In genomic region chr9:123365353-123365752, GRCm38 (mm10) we compare ENCODE assay signal across 21 mouse cellular contexts. TPM values are rescaled to one million over a fixed set of nuclear protein-coding genes. Genes with fewer than 3 reads are reported as not detected.
DNase-seq lines count a peak whose midpoint lies in the region; ATAC-seq and TF ChIP-seq lines count a peak whose summit lies in the region.
"Had no signal": no experiment of that assay in that cellular context is flagged by ENCODE, and none has a peak within 500 bp of the region (broad histone marks: within the 10 kb centered on the region; RNA-seq: fewer than 3 reads in every experiment).

No protein-coding gene starts in this region.

- no peak overlapping the region for H3K9ac ChIP-seq in neural tube, embryonic 13.5 days
- H3K9ac ChIP-seq in MEL (ENCODE audit: control insufficient read depth, low read depth, low read length, poor library complexity, severe bottlenecking): no peak overlapping the region
- H3K9ac ChIP-seq: embryonic facial prominence, embryonic 13.5 days; embryonic facial prominence, embryonic 15.5 days; forebrain, embryonic 12.5 days had no signal

- H3K36me3 ChIP-seq in neural tube, embryonic 13.5 days: no peaks in the 10 kb centered on the region
- H3K36me3 ChIP-seq in MEL (ENCODE audit: control insufficient read depth in 1 of 2, insufficient read depth in 2 of 2, low read length in 2 of 2): peaks cover 0 to 10% of the 10 kb centered on the region in 2 experiments; a peak in 2 of 4 replicates
- H3K36me3 ChIP-seq: embryonic facial prominence, embryonic 13.5 days; embryonic facial prominence, embryonic 15.5 days; forebrain, embryonic 10.5 days; forebrain, embryonic 12.5 days had no signal

- peaks cover 11% of the 10 kb centered on the region for H3K79me2 ChIP-seq in MEL (ENCODE audit: control insufficient read depth, insufficient read depth, low read length, poor library complexity)

- H3K27me3 ChIP-seq in neural tube, embryonic 13.5 days: no peaks in the 10 kb centered on the region
- peaks cover 0 to 24% of the 10 kb centered on the region in 2 experiments; a peak in 2 of 4 replicates for H3K27me3 ChIP-seq in MEL (ENCODE audit: control insufficient read depth in 1 of 2, insufficient read depth in 2 of 2, low read length in 2 of 2)
- H3K27me3 ChIP-seq: embryonic facial prominence, embryonic 13.5 days; embryonic facial prominence, embryonic 15.5 days; forebrain, embryonic 12.5 days had no signal

- TF ChIP-seq POLR2A in MEL (IDR thresholded peaks at IDR 0.05; ENCODE audit: control insufficient read depth in 1 of 2, insufficient read depth in 1 of 2, low read depth in 1 of 2, low read length in 2 of 2, poor library complexity in 1 of 2): no peak

- H3K27ac ChIP-seq in neural tube, embryonic 13.5 days (replicated peaks): 0 out of 2 replicates have a peak overlapping the region, but pooled peaks have one; percentile 90
- H3K27ac ChIP-seq in MEL (ENCODE audit: control insufficient read depth, low read depth, low read length): no peak overlapping the region
- H3K27ac ChIP-seq: embryonic facial prominence, embryonic 13.5 days; embryonic facial prominence, embryonic 15.5 days; forebrain, embryonic 10.5 days; forebrain, embryonic 12.5 days had no signal

- no peaks in the 10 kb centered on the region for H3K9me3 ChIP-seq in neural tube, embryonic 13.5 days
- no peaks in the 10 kb centered on the region for H3K9me3 ChIP-seq in MEL (replicated peaks; ENCODE audit: insufficient read depth, low read length)
- H3K9me3 ChIP-seq: embryonic facial prominence, embryonic 13.5 days; embryonic facial prominence, embryonic 15.5 days; forebrain, embryonic 10.5 days; forebrain, embryonic 12.5 days; G1E had no signal

- TF ChIP-seq CTCF in MEL (IDR thresholded peaks at IDR 0.05 in 2 of 3, conservative IDR thresholded peaks at IDR 0.05 in 1 of 3; ENCODE audit: control insufficient read depth in 1 of 3, insufficient read depth in 1 of 3, low read depth in 2 of 3, low read length in 3 of 3, poor library complexity in 1 of 3, severe bottlenecking in 1 of 3): no peak

- no peak for ATAC-seq in neural tube, embryonic 13.5 days (ENCODE audit: low read depth)
- no peak for ATAC-seq in frontal cortex, adult (ENCODE audit: low TSS enrichment)

- H3K4me3 ChIP-seq in neural tube, embryonic 13.5 days: no peak overlapping the region
- H3K4me3 ChIP-seq in MEL (ENCODE audit: control insufficient read depth in 1 of 2, insufficient read depth in 1 of 2, low read depth in 2 of 2, low read length in 2 of 2): no peak overlapping the region
- H3K4me3 ChIP-seq: embryonic facial prominence, embryonic 15.5 days; erythroblast, embryonic 14.5 days; forebrain, embryonic 12.5 days had no signal

- TF ChIP-seq RAD21 in MEL (IDR thresholded peaks at IDR 0.05; ENCODE audit: low read depth, low read length): no peak

- no peak overlapping the region for H3K4me2 ChIP-seq in neural tube, embryonic 13.5 days
- H3K4me2 ChIP-seq: embryonic facial prominence, embryonic 15.5 days had no signal

- DNase-seq in neural tube, embryonic 10.5 days (ENCODE audit: extremely low spot score, low spot score): no peak
- no peak for DNase-seq in MEL (ENCODE audit: low read depth, low spot score)
- no peak for DNase-seq in heart, adult 11 months
- DNase-seq: adrenal gland, adult 2 months; adrenal gland, postnatal 10 days; adrenal gland, postnatal 25 days; cerebellum, adult 11 months; cerebellum, adult 18-20 months; cerebellum, adult 8-10 months; cerebellum, adult 9-11 months; cerebellum, postnatal 14 days; cerebellum, postnatal 36 days; embryo, embryonic 11 days had no signal

- no peak for TF ChIP-seq EP300 in MEL (IDR thresholded peaks at IDR 0.05; ENCODE audit: low read depth in 1 of 2, low read length in 2 of 2)

- WGBS in neural tube, embryonic 13.5 days: 48% methylated on average over 1 of the region's 1 CpGs

- H3K4me1 ChIP-seq in neural tube, embryonic 13.5 days (replicated peaks): peaks cover 21% of the 10 kb centered on the region
- H3K4me1 ChIP-seq in MEL (ENCODE audit: control insufficient read depth in 1 of 2, insufficient read depth in 2 of 2, low read length in 2 of 2): peaks cover 0 to 8% of the 10 kb centered on the region in 2 experiments; a peak in 2 of 4 replicates

TF ChIP-seq in MEL, 35 proteins besides CTCF, POLR2A, EP300 and RAD21:
- TF ChIP-seq MEF2A (IDR thresholded peaks at IDR 0.05; ENCODE audit: extremely low read depth, insufficient replicate concordance, low read depth, low read length, poor library complexity, severe bottlenecking) (no peak), ZNF384 (IDR thresholded peaks at IDR 0.05; ENCODE audit: low read depth, low read length) (peak; percentile 68)

RNA-seq across cellular contexts. Expression of gene Lars2, which starts 1.4 kb away (rescaled TPM):
- 828 and 850 TPM in 2 replicates for polyA plus RNA-seq in neural tube, embryonic 13.5 days (2015; fragmentation: Nextera tagmentation; extraction: Ambion mirVana)
- total RNA-seq in MEL (2012; rRNA removed): 10,095 and 12,669 TPM in 2 replicates
- polyA plus RNA-seq in MEL (2012; ENCODE audit: insufficient read depth in 1 of 2, insufficient read length in 2 of 2, low read depth in 1 of 2, low replicate concordance in 2 of 2, missing spikeins in 1 of 2): 100 to 1,000 TPM; 634 to 684 TPM
